Mouse (Mus musculus): ENCODE results near the gene Syn3. TPM values are rescaled to one million over a fixed set of nuclear protein-coding genes. Genes with fewer than 3 reads are reported as not detected.

Gene Syn3
- polyA plus RNA-seq, 1 experiment from 2014 or later = 2.6 TPM

DNA sequence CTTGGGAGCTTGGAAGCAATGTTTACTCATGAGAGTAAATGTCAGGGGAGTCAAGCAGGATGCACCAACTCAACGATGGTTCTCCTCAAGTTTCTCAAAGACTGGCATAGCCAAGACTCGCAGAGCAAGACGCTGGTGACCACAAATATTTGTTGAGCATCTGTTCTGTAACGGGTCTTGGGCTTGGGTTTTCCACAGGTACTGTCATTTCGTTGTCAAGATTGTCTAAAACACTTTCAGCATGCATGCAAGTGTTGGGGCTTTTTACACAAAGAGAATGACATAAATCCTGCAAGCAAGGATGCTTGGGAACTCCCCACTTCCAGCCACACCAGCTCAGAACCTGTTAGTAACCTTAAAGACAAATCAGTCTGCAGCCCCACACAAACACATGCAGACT, 10.2 kb downstream of the Syn3 start:
- H3K27ac ChIP-seq (replicated peaks) = no peak overlapping the region
- H3K36me3 ChIP-seq = no peaks in the 10 kb centered on the region
- H3K4me2 ChIP-seq (replicated peaks) = no peak overlapping the region
- H3K9me3 ChIP-seq (replicated peaks) = no peaks in the 10 kb centered on the region
- no peak for ATAC-seq (ENCODE audit: insufficient number of reproducible peaks, low FRiP score, low TSS enrichment, low read depth)
- H3K27me3 ChIP-seq = no peaks in the 10 kb centered on the region
- H3K4me3 ChIP-seq (replicated peaks) = no peak overlapping the region
- H3K4me1 ChIP-seq = no peaks in the 10 kb centered on the region
- 69% methylated on average over 5 of the region's 5 CpGs for WGBS
- no peak overlapping the region for H3K9ac ChIP-seq

DNA sequence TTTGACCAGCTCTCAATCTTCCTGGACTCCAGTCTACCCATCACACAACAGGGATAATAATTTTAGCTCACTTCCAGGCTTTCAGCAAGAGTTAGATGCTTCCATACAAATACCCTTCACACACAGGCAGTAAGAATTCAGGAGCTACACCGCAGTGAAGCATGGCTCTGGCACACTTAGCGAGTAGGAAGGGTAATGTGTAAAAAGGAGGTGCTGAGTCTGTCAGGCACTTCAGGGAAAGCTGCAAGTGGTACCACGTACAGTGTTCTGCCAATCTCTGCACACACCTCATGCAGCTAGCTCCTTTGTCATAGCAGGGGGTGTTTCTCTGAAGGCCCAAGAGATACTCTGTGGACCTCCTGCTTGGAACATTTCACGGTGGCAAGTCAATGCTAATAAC, 12.7 kb downstream of the Syn3 start:
- Histone ChIP-seq H3K27me3 (no peaks in the 10 kb centered on the region), H3K36me3 (no peaks in the 10 kb centered on the region), H3K4me2 (replicated peaks) (no peak overlapping the region), H3K9ac (no peak overlapping the region), H3K4me3 (replicated peaks) (no peak overlapping the region), H3K9me3 (replicated peaks) (no peaks in the 10 kb centered on the region), H3K27ac (replicated peaks) (no peak overlapping the region), H3K4me1 (no peaks in the 10 kb centered on the region)
- ATAC-seq (ENCODE audit: insufficient number of reproducible peaks, low FRiP score, low TSS enrichment, low read depth) = no peak
- 67% methylated on average over 4 of the region's 4 CpGs for WGBS

DNA sequence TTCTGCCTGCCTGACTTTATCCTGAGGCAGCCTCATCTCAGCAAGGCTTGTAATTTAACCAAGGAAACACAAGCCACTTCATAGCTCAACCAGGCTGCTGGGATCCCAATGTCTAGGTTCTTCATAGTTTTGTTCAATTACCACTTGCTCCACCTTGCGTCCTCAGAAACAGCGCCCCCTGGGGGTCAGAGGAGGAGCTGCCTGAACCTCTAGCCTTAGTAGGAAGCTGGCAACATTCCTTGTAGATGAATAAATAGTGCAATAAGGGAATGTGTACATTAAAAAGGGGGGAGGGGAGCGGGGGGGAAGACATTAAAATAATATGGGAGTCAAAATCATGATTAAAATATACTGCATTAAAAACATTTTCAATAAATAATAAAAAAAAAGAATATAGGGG, 14.7 kb downstream of the Syn3 start:
- H3K4me2 ChIP-seq (replicated peaks) = no peak overlapping the region
- no peak overlapping the region for H3K27ac ChIP-seq (replicated peaks)
- peaks cover 7% of the 10 kb centered on the region for H3K4me1 ChIP-seq
- no peaks in the 10 kb centered on the region for H3K36me3 ChIP-seq
- WGBS = 16% methylated on average over 3 of the region's 3 CpGs
- no peak for ATAC-seq (ENCODE audit: insufficient number of reproducible peaks, low FRiP score, low TSS enrichment, low read depth)
- no peaks in the 10 kb centered on the region for H3K27me3 ChIP-seq
- no peak overlapping the region for H3K4me3 ChIP-seq (replicated peaks)
- H3K9ac ChIP-seq = no peak overlapping the region
- no peaks in the 10 kb centered on the region for H3K9me3 ChIP-seq (replicated peaks)

- Histone ChIP-seq H3K36me3 (no peaks in the 10 kb centered on the region), H3K27me3 (no peaks in the 10 kb centered on the region), H3K9ac (no peak overlapping the region), H3K4me1 (peaks cover 7% of the 10 kb centered on the region), H3K9me3 (replicated peaks) (no peaks in the 10 kb centered on the region), H3K4me3 (replicated peaks) (no peak overlapping the region), H3K27ac (replicated peaks) (no peak overlapping the region), H3K4me2 (replicated peaks) (no peak overlapping the region)
- WGBS = 68% methylated on average over 1 of the region's 1 CpGs
- no peak for ATAC-seq (ENCODE audit: insufficient number of reproducible peaks, low FRiP score, low TSS enrichment, low read depth)
Measured at GRCm38 (mm10) chr10:86482496-86482895, 16.2 kb downstream of the Syn3 start.

DNA sequence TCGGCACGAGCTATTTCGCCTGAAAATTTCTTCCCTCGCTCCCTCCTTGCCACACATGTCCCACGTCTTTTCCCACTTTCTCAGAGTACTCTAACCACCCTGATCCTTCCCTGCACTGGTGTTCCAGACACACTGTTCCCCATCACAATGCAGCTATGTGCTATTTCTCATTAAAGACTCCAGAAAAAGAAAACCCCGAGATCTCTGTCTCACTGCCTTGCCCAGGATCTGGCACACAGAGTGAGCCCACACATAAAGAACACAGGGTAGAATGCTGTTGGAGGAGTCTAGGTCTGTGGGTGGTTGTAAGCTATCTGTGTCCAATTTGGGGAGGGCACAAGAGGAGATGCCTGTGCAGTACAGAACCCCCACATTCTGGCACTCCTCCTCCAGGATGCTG, 18.0 kb downstream of the Syn3 start:
- Histone ChIP-seq H3K27me3 (no peaks in the 10 kb centered on the region), H3K9me3 (replicated peaks) (no peaks in the 10 kb centered on the region), H3K36me3 (no peaks in the 10 kb centered on the region), H3K9ac (no peak overlapping the region), H3K4me2 (replicated peaks) (no peak overlapping the region), H3K4me3 (replicated peaks) (no peak overlapping the region), H3K4me1 (peaks cover 7% of the 10 kb centered on the region), H3K27ac (replicated peaks) (no peak overlapping the region)
- 67% methylated on average over 6 of the region's 6 CpGs for WGBS
- ATAC-seq (ENCODE audit: insufficient number of reproducible peaks, low FRiP score, low TSS enrichment, low read depth) = no peak

- H3K4me2 ChIP-seq (replicated peaks) = no peak overlapping the region
- WGBS = 22% methylated on average over 4 of the region's 4 CpGs
- peak; percentile 58; the same call in 1 of the 2 replicates for ATAC-seq (ENCODE audit: insufficient number of reproducible peaks, low FRiP score, low TSS enrichment, low read depth)
Measured at GRCm38 (mm10) chr10:86479718-86480121, 19.0 kb downstream of the Syn3 start.

GRCm38 (mm10) chr10:86476720-86477119, 22.0 kb downstream of the Syn3 start:
- Histone ChIP-seq H3K27ac (replicated peaks) (no peak overlapping the region), H3K36me3 (no peaks in the 10 kb centered on the region), H3K4me3 (replicated peaks) (no peak overlapping the region), H3K4me1 (peaks cover 7% of the 10 kb centered on the region), H3K9ac (no peak overlapping the region), H3K27me3 (no peaks in the 10 kb centered on the region), H3K4me2 (replicated peaks) (no peak overlapping the region), H3K9me3 (replicated peaks) (no peaks in the 10 kb centered on the region)
- no peak for ATAC-seq (ENCODE audit: insufficient number of reproducible peaks, low FRiP score, low TSS enrichment, low read depth)
- 79% methylated on average over 7 of the region's 7 CpGs for WGBS

More at GRCm38 (mm10) chr10:86479718-86480121, 19.0 kb downstream of the Syn3 start:
- H3K4me1 ChIP-seq = peaks cover 7% of the 10 kb centered on the region
- no peaks in the 10 kb centered on the region for H3K36me3 ChIP-seq
- H3K4me3 ChIP-seq (replicated peaks) = no peak overlapping the region
- H3K9ac ChIP-seq = no peak overlapping the region
- H3K27ac ChIP-seq (replicated peaks) = no peak overlapping the region
- no peaks in the 10 kb centered on the region for H3K9me3 ChIP-seq (replicated peaks)
- H3K27me3 ChIP-seq = no peaks in the 10 kb centered on the region

DNA sequence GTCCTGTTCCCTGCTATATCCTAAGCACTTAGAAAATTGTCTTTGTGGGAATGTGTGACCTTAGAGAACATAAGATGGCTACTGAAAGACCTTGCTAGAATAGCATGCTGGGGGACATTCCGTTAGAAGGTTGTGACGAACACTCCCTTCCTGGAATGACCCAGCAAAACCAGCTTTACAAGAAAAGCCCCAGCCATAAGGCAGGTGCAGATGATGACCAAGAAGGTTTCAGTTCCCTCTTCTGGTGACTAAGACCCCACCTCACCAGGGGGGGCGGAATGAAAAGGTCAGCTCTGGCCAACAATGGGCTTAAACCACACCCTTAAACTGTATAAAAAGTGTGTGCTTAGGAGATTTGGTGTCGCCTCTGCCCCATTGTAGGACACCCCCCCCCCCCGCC, 23.4 kb downstream of the Syn3 start:
- Histone ChIP-seq H3K27ac (replicated peaks) (no peak overlapping the region), H3K27me3 (no peaks in the 10 kb centered on the region), H3K36me3 (no peaks in the 10 kb centered on the region), H3K9me3 (replicated peaks) (no peaks in the 10 kb centered on the region), H3K4me2 (replicated peaks) (no peak overlapping the region), H3K4me3 (replicated peaks) (no peak overlapping the region), H3K9ac (no peak overlapping the region), H3K4me1 (peaks cover 7% of the 10 kb centered on the region)
- 83% methylated on average over 5 of the region's 5 CpGs for WGBS
- no peak for ATAC-seq (ENCODE audit: insufficient number of reproducible peaks, low FRiP score, low TSS enrichment, low read depth)

DNA sequence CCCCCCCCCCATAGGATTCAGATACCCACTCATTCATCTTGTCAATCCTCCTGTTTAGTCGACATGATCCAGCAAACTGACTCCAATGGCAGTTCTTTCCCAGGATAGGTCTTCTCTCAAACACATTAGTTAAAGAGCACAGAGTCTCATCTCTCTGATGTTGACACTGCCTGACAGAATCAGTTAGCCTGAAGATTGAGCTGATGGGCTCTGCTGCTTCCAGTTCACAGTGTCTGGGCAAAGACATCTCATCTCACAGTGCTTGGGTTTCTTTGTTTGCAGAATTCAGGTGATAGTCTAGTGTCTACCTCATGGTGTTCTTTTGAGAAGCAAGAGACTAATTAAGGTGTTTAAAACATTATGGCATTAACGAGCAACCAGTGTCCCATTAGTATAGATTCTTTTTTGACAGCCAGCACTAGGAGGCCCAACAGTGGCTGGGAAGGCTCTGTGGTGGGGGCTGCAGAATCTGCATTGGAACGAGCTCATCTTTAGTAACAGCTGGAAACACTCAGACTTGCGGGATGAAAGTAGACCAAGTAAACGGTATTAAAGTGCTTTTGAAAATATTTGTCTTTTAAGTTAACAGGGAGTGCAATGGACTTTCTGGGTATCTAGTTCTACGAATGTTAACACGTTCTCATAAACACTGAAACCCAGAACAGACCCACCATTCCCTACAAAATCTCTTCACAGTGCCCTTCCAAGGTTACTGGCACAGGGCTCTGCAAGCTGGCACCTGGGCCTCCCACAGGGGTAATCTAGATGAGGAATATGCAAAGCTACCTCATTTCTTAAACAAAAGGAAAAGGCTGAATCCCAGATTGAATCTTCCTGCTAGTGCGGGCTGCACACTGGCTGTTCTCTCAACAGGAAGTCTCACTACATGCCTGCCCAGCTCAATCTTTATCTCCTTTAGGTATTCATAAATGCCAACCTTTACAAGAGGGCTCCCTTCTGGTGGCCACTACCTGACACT, 24.2 kb downstream of the Syn3 start:
- no peak overlapping the region for H3K27ac ChIP-seq (replicated peaks)
- H3K27me3 ChIP-seq = no peaks in the 10 kb centered on the region
- no peaks in the 10 kb centered on the region for H3K9me3 ChIP-seq (replicated peaks)
- H3K4me1 ChIP-seq = no peaks in the 10 kb centered on the region
- ATAC-seq (ENCODE audit: insufficient number of reproducible peaks, low FRiP score, low TSS enrichment, low read depth) = no peak
- H3K4me2 ChIP-seq (replicated peaks) = no peak overlapping the region
- 46% methylated on average over 8 of the region's 8 CpGs for WGBS
- H3K36me3 ChIP-seq = no peaks in the 10 kb centered on the region
- H3K4me3 ChIP-seq (replicated peaks) = no peak overlapping the region
- H3K9ac ChIP-seq = no peak overlapping the region

GRCm38 (mm10) chr10:86473637-86474154, 25.0 kb downstream of the Syn3 start:
- H3K4me1 ChIP-seq = no peaks in the 10 kb centered on the region
- no peaks in the 10 kb centered on the region for H3K9me3 ChIP-seq (replicated peaks)
- H3K4me2 ChIP-seq (replicated peaks) = no peak overlapping the region
- H3K36me3 ChIP-seq = no peaks in the 10 kb centered on the region
- H3K27ac ChIP-seq (replicated peaks) = no peak overlapping the region
- WGBS = 40% methylated on average over 3 of the region's 3 CpGs
- H3K4me3 ChIP-seq (replicated peaks) = no peak overlapping the region
- H3K27me3 ChIP-seq = no peaks in the 10 kb centered on the region
- no peak overlapping the region for H3K9ac ChIP-seq
- ATAC-seq (ENCODE audit: insufficient number of reproducible peaks, low FRiP score, low TSS enrichment, low read depth) = no peak

GRCm38 (mm10) chr10:86468612-86469546, 29.8 kb downstream of the Syn3 start:
- no peaks in the 10 kb centered on the region for H3K27me3 ChIP-seq
- 64% methylated on average over 13 of the region's 13 CpGs for WGBS
- no peak overlapping the region for H3K27ac ChIP-seq (replicated peaks)
- no peak overlapping the region for H3K4me2 ChIP-seq (replicated peaks)
- no peak overlapping the region for H3K9ac ChIP-seq
- no peaks in the 10 kb centered on the region for H3K36me3 ChIP-seq
- no peaks in the 10 kb centered on the region for H3K4me1 ChIP-seq
- no peak overlapping the region for H3K4me3 ChIP-seq (replicated peaks)
- ATAC-seq (ENCODE audit: insufficient number of reproducible peaks, low FRiP score, low TSS enrichment, low read depth) = no peak
- H3K9me3 ChIP-seq (replicated peaks) = no peaks in the 10 kb centered on the region
